Mouse (Mus musculus) liver, embryonic 14.5 days (tissue): ENCODE results near the gene Itga3.

Source experiments
- CTCF ChIP-seq: IDR thresholded peaks from 2 replicates; pipeline ENCODE4 v1.5.1; 2016; ENCODE audit warnings: antibody characterized with exemption, low read depth, control low read depth
- EP300 ChIP-seq: IDR thresholded peaks from 2 replicates; pipeline ENCODE4 v1.6.1; 2016; ENCODE audit warnings: antibody characterized with exemption, low read depth

GRCm38 (mm10) chr11:95001584-95002347 is 74.8 kb downstream of the Itga3 start:
- no peak for TF ChIP-seq CTCF
- no peak for TF ChIP-seq EP300
